Mouse (Mus musculus) MEL (cell line): Measurements from ENCODE around the gene Gm37240. TPM values are rescaled to one million over a fixed set of nuclear protein-coding genes. Genes with fewer than 3 reads are reported as not detected.
A peak's percentile ranks its signal among the peaks of the same experiment; 100 is the strongest.

ENCODE experiments used
- DNase-seq: peaks from one replicate; pipeline ENCODE4 v3.0.0; 2011; ENCODE audit warnings: low read depth, low spot score
- H3K27ac ChIP-seq: 2 replicates; pipeline ENCODE4 v1.5.1; 2012; ENCODE audit warnings: low read depth, mild to moderate bottlenecking, control low read depth, low read length, moderate library complexity; ENCODE audit not compliant: control insufficient read depth
- H3K27me3 ChIP-seq, 2 experiments: fragments of 150-350 bp in 1 of 2; sonication (generic) in 1 of 2; 2 replicates each; pipeline ENCODE4 v1.6.1; 2012; ENCODE audit warnings: low read length in 2 of 2, mild to moderate bottlenecking in 2 of 2, improper control_type of control experiment in 1 of 2, moderate library complexity in 1 of 2; ENCODE audit not compliant: insufficient read depth in 2 of 2, control insufficient read depth in 1 of 2
- H3K36me3 ChIP-seq, 2 experiments: 2 replicates each; pipeline ENCODE4 v1.6.1; 2012 to 2014; ENCODE audit warnings: low read length in 2 of 2, improper control_type of control experiment in 1 of 2, inconsistent platforms in 1 of 2, mild to moderate bottlenecking in 1 of 2; ENCODE audit not compliant: insufficient read depth in 2 of 2, control insufficient read depth in 1 of 2
- H3K4me1 ChIP-seq, 2 experiments: fragments of 150-350 bp in 1 of 2; sonication (generic) in 1 of 2; 2 replicates each; pipeline ENCODE4 v1.6.1; 2012; ENCODE audit warnings: low read length in 2 of 2, improper control_type of control experiment in 1 of 2, mild to moderate bottlenecking in 1 of 2; ENCODE audit not compliant: insufficient read depth in 2 of 2, control insufficient read depth in 1 of 2
- H3K4me3 ChIP-seq, 2 experiments: fragments of 150-350 bp in 1 of 2; sonication (generic) in 1 of 2; 2 replicates each; pipeline ENCODE4 v1.5.1; 2012; ENCODE audit warnings: low read depth in 2 of 2, low read length in 2 of 2, mild to moderate bottlenecking in 2 of 2, moderate library complexity in 2 of 2, control low read depth in 1 of 2, improper control_type of control experiment in 1 of 2; ENCODE audit not compliant: control insufficient read depth in 1 of 2, insufficient read depth in 1 of 2
- H3K79me2 ChIP-seq: 2 replicates; pipeline ENCODE4 v1.6.1; 2012; ENCODE audit warnings: mild to moderate bottlenecking, low read length, moderate library complexity; ENCODE audit not compliant: control insufficient read depth, poor library complexity, insufficient read depth
- H3K9ac ChIP-seq: 2 replicates; pipeline ENCODE4 v1.6.1; 2012; ENCODE audit warnings: low read depth, mild to moderate bottlenecking, control low read depth, low read length, moderate library complexity; ENCODE audit not compliant: control insufficient read depth, poor library complexity, severe bottlenecking
- H3K9me3 ChIP-seq: fragments of 150-350 bp; sonication (generic); replicated peaks from 2 replicates; pipeline ENCODE4 v1.6.1; 2012; ENCODE audit warnings: mild to moderate bottlenecking, low read length, improper control_type of control experiment, moderate library complexity; ENCODE audit not compliant: insufficient read depth
- BHLHE40 ChIP-seq: IDR thresholded peaks from 2 replicates; pipeline ENCODE4 v1.6.1; 2012; ENCODE audit warnings: low read depth, mild to moderate bottlenecking, inconsistent platforms, low read length, improper control_type of control experiment, borderline replicate concordance
- EP300 ChIP-seq, 2 experiments: IDR thresholded peaks; 2 replicates each; pipeline ENCODE4 v1.6.1; 2011; ENCODE audit warnings: improper control_type of control experiment in 2 of 2, low read length in 2 of 2, low read depth in 1 of 2, mild to moderate bottlenecking in 1 of 2
- ETS1 ChIP-seq: IDR thresholded peaks from 2 replicates; pipeline ENCODE4 v1.6.1; 2012; ENCODE audit warnings: low read depth, mild to moderate bottlenecking, inconsistent platforms, low read length, improper control_type of control experiment, moderate library complexity
- GATA1 ChIP-seq: IDR thresholded peaks from 2 replicates; pipeline ENCODE4 v1.6.1; 2011; ENCODE audit warnings: low read depth, low read length, improper control_type of control experiment
- HCFC1 ChIP-seq: IDR thresholded peaks from 2 replicates; pipeline ENCODE4 v1.6.1; 2012; ENCODE audit warnings: low read depth, mild to moderate bottlenecking, inconsistent platforms, low read length, improper control_type of control experiment, moderate library complexity
- JUND ChIP-seq: IDR thresholded peaks from 2 replicates; pipeline ENCODE4 v1.6.1; 2011; ENCODE audit warnings: low read depth, mild to moderate bottlenecking, improper control_type of control experiment, low read length
- KAT2A ChIP-seq: conservative IDR thresholded peaks from 2 replicates; pipeline ENCODE4 v1.6.1; 2012; ENCODE audit warnings: low read depth, low read length, improper control_type of control experiment, inconsistent platforms
- MAZ ChIP-seq: IDR thresholded peaks from 2 replicates; pipeline ENCODE4 v1.6.1; 2012; ENCODE audit warnings: low read depth, mild to moderate bottlenecking, inconsistent platforms, low read length, improper control_type of control experiment
- MYC ChIP-seq: IDR thresholded peaks from 2 replicates; pipeline ENCODE4 v1.6.1; 2011; ENCODE audit warnings: low read depth, mild to moderate bottlenecking, low read length, improper control_type of control experiment, moderate library complexity
- RCOR1 ChIP-seq: IDR thresholded peaks from 2 replicates; pipeline ENCODE4 v1.6.1; 2012; ENCODE audit warnings: low read depth, mild to moderate bottlenecking, inconsistent platforms, low read length, improper control_type of control experiment
- SMC3 ChIP-seq: IDR thresholded peaks from 2 replicates; pipeline ENCODE4 v1.6.1; 2011; ENCODE audit warnings: low read depth, low read length, improper control_type of control experiment
- TAL1 ChIP-seq: IDR thresholded peaks from 2 replicates; pipeline ENCODE4 v1.6.1; 2012; ENCODE audit warnings: mild to moderate bottlenecking, inconsistent platforms, low read length, moderate library complexity, mixed read lengths
- TCF12 ChIP-seq: IDR thresholded peaks from 2 replicates; pipeline ENCODE4 v1.6.1; 2014; ENCODE audit warnings: low read depth, mild to moderate bottlenecking, inconsistent platforms, low read length, improper control_type of control experiment, moderate library complexity
- UBTF ChIP-seq: IDR thresholded peaks from 2 replicates; pipeline ENCODE4 v1.6.1; 2012; ENCODE audit warnings: low read depth, mild to moderate bottlenecking, inconsistent platforms, low read length, improper control_type of control experiment, moderate library complexity, borderline replicate concordance; ENCODE audit not compliant: insufficient read depth
- USF1 ChIP-seq: IDR thresholded peaks from 2 replicates; pipeline ENCODE4 v1.6.1; 2014; ENCODE audit warnings: low read depth, mild to moderate bottlenecking, inconsistent platforms, low read length, improper control_type of control experiment, moderate library complexity
- USF2 ChIP-seq, 2 experiments: IDR thresholded peaks; 2 replicates each; pipeline ENCODE4 v1.6.1; 2011 to 2012; ENCODE audit warnings: improper control_type of control experiment in 2 of 2, low read length in 2 of 2, borderline replicate concordance in 1 of 2, inconsistent platforms in 1 of 2, low read depth in 1 of 2, mild to moderate bottlenecking in 1 of 2; ENCODE audit not compliant: insufficient read depth in 1 of 2
- ZC3H11A ChIP-seq: IDR thresholded peaks from 2 replicates; pipeline ENCODE4 v1.6.1; 2012; ENCODE audit warnings: low read depth, mild to moderate bottlenecking, inconsistent platforms, low read length, improper control_type of control experiment
- ZMIZ1 ChIP-seq: IDR thresholded peaks from 2 replicates; pipeline ENCODE4 v1.6.1; 2012; ENCODE audit warnings: low read depth, mild to moderate bottlenecking, inconsistent platforms, low read length, improper control_type of control experiment, moderate library complexity
- ZNF384 ChIP-seq: IDR thresholded peaks from 2 replicates; pipeline ENCODE4 v1.6.1; 2012; ENCODE audit warnings: low read depth, mild to moderate bottlenecking, inconsistent platforms, low read length, improper control_type of control experiment
- polyA plus RNA-seq, 2 experiments: library from polyadenylated mRNA; stranded (reverse) in 1 of 2; unstranded in 1 of 2; fragments of >175 nt in 1 of 2; fragments of >200 nt in 1 of 2; gene quantifications; 2 replicates each; pipeline versions ENCODE4 v1.2.1 to v1.2.4; 2012; ENCODE audit warnings: low replicate concordance in 2 of 2, low read depth in 1 of 2; ENCODE audit not compliant: insufficient read length in 2 of 2, insufficient read depth in 1 of 2, missing spikeins in 1 of 2
- total RNA-seq: library from RNA; depleted of rRNA; stranded (reverse); fragments of 300-350 nt; gene quantifications from 2 replicates; pipeline ENCODE4 v1.2.3, GENCODE M21; 2012

Gm37240 gene
- total and polyA plus RNA-seq, 3 experiments: 0.04 TPM; not detected in 2

DNA sequence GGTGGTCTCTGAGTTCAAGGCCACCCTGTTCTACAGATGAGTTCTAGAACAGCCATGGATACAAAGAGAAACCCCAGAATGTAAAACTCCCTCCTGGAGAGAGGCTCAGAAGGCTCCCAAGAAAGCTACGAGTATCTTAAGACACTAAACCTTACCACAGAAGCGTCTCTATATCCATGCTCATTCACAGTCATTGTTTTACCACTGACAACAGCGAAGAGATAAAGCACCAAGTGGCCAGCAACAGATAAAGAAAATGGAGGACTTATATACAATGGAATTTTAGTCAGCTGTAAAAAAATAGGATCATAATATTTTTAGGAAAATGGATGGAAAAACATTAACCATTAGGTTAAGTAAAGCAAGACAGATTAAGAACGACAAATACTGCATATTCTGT, 1382.1 kb downstream of the Gm37240 start:
- Histone ChIP-seq H3K36me3 (peaks cover 0 to 9% of the 10 kb centered on the region in 2 experiments; a peak in 2 of 4 replicates), H3K4me1 (peaks cover 0 to 10% of the 10 kb centered on the region in 2 experiments; a peak in 2 of 4 replicates), H3K27me3 (no peaks in the 10 kb centered on the region), H3K9me3 (no peaks in the 10 kb centered on the region), H3K27ac (no peak overlapping the region), H3K79me2 (no peaks in the 10 kb centered on the region), H3K4me3 (no peak overlapping the region), H3K9ac (no peak overlapping the region)
- TF ChIP-seq EP300 (IDR thresholded peaks at IDR 0.05; ENCODE audit: low read depth in 1 of 2, low read length in 2 of 2) (peak; percentile 13 to 49; a peak in 1 of 4 replicates), MYC (no peak), ETS1 (0 out of 2 replicates have a peak, but pooled peaks have one; percentile 10), TAL1 (no peak), ZMIZ1 (no peak), KAT2A (no peak), ZNF384 (no peak), MAZ (no peak), GATA1 (peak; percentile 59), USF2 (IDR thresholded peaks at IDR 0.05; ENCODE audit: borderline replicate concordance in 1 of 2, insufficient read depth in 1 of 2, low read depth in 1 of 2, low read length in 2 of 2) (no peak), SMC3 (no peak), USF1 (no peak), JUND (no peak), ZC3H11A (no peak), BHLHE40 (no peak), UBTF (no peak), TCF12 (0 out of 2 replicates have a peak, but pooled peaks have one; percentile 33)
- peak; percentile 18 for DNase-seq

GRCm38 (mm10) chr3:84504291-84504690, 1383.0 kb downstream of the Gm37240 start:
- no peak overlapping the region for H3K27ac ChIP-seq
- no peak overlapping the region for H3K9ac ChIP-seq
- H3K36me3 ChIP-seq: peaks cover 0 to 9% of the 10 kb centered on the region in 2 experiments; a peak in 2 of 4 replicates
- no peaks in the 10 kb centered on the region for H3K9me3 ChIP-seq
- peak; percentile 79 for DNase-seq
- peaks cover 0 to 10% of the 10 kb centered on the region in 2 experiments; a peak in 2 of 4 replicates for H3K4me1 ChIP-seq
- TF ChIP-seq RCOR1: peak; percentile 89
- TF ChIP-seq HCFC1: no peak
- TF ChIP-seq EP300 (IDR thresholded peaks at IDR 0.05; ENCODE audit: low read depth in 1 of 2, low read length in 2 of 2): peak in 1 of 2 experiments; percentile 16; a peak in 1 of 4 replicates
- no peaks in the 10 kb centered on the region for H3K79me2 ChIP-seq
- H3K4me3 ChIP-seq: no peak overlapping the region
- H3K27me3 ChIP-seq: no peaks in the 10 kb centered on the region
